Mouse (Mus musculus) spleen, postnatal 14 days (tissue): ENCODE measurements at regions not wholly inside any gene's neighbourhood (a gene's known extent, or its start where the extent isn't known, plus 50 kb on each side); places are given as distances from the start of the nearest gene placed in this dataset.
"Not testable (repeated sequence)": the region's sequence is repeated elsewhere in the genome, so short reads cannot be mapped to it uniquely, and the experiment has no call there.

Source experiments
- DNase-seq, 2 experiments: peaks; one replicate each; pipeline ENCODE4 v3.0.0; 2021 to 2022; ENCODE audit warnings: low spot score in 2 of 2

DNA sequence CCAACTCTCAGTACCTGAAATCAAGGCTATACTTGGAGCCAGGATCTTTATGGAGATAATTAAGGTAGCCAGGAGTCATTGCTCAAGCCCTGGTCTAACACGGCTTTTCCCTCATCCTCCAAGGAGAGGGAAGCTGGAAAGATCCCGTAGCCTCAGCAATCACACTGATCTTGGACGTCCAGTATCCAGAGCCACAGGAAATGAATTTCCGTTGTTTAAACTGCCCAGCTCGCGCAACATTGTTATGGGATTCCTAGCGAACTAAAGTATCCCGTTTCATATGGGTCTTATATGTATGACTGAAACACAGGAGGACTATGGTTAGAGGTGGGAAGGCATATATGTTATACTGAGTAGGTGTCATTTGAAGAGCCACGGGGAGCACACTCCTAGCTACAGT, 126.3 kb upstream of the Lnx1 start:
- no peak for DNase-seq

DNA sequence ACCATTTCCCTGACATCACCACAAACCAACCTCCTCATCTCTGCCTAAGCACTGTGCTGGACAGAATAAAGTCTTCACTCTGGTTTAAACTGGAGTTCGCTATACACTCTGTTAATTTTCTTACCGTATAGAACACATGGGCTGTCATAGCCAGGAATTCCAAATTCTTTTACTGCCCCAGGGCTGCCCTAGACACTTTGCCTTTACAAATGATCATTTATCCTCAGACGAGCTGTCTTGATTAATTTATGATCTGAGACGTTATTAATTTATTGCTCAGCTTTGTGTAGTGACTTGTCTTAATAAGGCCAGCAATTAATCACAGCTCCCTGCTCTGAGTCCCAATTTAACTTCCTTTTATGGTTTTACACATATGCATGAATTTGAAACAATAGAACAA, 125.2 kb upstream of the Lnx1 start:
- no peak for DNase-seq

DNA sequence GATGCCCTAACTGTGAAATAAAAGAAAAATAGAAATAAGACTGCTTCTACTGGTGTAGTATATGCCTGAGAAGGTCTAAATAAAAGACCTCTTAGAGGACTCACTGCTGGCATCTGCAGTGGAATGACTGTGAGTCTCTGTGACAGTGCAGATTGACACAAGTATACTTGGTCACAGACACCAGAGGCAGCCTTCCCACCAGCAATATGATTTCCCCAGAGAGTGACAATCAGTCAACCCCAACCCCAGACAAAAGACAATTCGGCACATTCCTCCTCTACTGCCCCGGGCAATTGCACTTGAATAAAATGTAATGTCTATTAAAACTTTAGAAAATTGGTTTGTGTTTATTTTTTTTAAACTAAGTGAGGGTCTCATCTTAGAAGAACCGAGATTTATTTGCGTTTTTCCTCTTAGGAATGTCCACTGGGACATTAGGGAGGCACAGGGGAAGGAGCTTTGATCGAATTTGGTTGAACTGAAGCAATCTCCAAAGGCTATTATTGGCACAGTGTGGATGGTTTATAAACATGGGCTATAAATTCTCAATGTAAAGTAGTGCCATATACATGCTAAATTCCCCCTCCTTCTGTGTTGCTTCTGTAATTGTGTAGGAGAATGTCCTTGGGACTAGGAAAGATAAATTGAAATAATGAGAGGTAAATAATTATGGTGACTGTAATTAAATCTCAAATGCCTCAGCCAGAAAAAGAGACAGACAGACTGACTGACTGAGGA, 123.0 kb upstream of the Lnx1 start:
- DNase-seq: no peak

DNA sequence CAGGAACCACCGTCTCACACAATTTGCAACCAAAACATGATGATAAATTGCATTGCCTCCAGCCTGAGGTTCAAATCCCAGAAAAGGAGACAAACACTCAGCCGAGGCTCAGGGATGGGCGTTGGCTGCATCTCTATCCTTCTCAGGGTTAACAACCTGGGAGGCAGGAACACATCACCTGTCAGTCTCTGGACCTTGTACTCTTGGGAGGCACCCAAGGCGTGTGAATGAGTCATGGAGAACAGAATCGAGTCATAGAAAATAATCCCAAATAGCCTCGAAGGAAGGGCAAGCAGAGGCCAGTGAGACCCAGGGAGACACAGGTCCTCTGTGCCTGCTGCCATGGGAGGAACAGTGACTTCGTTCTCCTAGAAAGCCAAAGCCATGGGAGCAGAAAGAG, 121.0 kb upstream of the Lnx1 start:
- no peak for DNase-seq

DNA sequence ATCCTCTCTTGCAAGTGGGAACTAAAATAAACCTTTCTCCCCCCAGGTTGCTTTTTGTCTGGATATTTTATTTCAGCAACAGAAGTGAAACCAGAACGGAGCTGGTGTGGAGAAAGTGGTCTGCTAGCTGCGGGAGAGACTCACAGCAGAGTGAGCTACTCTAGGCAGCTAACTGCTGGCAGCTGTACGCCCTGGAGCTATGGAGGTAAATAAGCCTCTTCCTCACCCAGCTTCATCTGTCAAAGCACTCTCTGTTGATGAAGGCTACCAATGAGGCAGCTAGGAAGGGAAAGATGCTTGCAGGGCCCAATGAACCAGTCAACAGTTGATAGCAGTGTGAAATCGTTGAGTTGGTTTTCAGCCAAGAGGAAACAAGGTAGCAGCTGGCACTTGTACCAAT, 119.3 kb upstream of the Lnx1 start:
- DNase-seq: no peak

DNA sequence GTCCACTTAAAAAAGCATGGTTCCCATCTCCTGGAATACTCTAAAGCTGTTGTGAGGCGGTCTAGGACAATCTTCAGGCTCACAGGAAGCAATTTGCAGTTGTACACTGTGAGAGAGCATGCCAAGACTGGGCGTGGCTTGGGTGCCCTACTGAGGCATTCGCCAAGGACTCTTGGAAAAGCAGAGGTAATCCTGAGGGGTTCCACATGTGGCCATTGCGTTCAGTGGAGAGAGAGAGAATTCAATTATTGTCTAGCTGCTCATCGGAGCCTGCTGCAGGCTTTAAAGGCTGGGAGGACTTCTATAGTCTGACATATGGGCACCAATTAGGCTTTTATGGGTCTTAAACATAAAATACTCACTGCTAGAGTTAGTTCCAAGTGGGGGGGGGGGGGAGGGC, 113.8 kb upstream of the Lnx1 start:
- DNase-seq: no peak

DNA sequence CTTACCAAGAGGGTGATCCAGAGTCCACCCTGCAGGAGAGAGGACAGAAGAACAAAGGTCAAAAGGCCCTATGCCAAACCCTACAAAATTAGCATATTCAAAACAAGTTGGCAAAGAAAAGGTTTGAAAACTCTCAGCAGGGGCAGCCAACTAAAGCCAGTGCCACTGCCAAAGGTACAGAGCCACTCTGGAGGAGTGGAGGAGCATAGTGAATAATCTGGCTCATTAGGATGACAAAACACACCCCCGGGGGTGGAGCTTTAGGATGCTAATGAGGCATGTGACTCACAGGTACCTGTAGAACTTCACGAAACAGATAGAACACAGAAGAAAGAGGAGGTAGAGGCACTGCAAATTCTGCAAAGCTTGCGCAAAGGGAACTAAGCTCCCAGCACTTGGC, 110.7 kb upstream of the Lnx1 start:
- no peak for DNase-seq

DNA sequence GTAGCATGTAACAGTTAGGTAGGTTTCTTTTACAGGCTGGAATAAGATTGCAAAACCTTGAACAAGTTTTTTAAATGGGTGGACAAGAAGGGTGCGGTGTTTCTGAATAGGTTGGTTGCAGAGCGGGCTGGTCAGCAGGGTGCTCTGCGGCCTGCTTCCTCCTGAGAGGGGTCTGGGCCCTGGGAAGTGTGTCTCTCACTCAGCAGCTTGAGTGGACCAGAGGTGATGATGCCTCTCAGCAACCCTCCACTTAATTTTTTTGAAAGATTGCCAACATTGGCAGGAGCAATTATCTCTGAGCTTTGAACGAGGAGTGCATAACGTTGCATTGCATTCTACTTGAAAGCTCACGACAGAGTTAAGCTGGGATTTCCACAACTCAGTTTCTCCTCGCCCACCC, 108.3 kb upstream of the Lnx1 start:
- DNase-seq: no peak

DNA sequence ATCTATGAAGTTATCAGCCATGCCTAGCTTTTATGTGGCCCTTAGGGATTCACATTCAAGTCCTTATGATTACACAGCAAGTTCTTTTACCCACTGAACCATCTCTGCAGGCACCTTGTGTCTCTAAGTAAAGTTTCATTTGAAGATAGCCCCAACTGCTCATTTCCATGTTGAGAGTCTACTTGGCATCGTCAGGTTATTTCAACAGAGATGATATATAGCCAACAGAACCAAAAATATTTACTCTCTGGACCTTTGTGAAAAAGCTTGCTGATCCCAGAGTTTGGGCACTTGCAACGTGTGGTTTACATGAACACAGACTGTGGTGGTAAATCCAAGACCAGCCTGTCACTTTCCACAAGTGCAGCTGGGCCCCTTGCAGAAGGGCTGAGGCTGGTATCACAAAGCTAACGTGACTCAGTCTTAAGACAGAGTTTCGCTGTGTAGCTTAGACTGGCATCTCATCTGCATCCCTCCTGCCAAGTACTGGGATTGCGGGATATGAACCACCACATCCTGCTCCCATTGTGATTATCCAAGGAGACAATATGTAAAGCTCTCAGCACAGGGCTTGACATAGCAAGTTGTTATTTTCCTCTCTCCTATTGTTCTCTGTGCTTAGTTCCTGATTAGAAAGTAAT, 105.0 kb upstream of the Lnx1 start:
- no peak for DNase-seq

DNA sequence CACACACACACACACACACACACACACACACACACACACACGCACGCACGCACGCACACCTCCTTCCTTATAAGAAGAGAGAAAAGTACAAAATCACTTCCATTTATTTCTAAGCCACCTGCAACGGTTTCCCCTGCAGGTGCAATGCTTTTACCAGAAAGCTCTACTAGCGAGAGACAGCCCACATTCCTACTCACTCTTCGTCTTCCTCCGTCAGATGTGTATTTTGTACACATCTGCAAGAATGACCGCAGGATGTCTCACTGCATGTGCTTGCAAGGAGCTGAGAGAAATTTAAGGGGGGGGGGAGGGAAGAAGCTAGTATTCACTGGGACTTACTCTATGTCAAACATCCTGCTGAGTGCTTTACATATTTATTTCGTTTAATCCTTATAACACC, 99.2 kb upstream of the Lnx1 start:
- no peak for DNase-seq

DNA sequence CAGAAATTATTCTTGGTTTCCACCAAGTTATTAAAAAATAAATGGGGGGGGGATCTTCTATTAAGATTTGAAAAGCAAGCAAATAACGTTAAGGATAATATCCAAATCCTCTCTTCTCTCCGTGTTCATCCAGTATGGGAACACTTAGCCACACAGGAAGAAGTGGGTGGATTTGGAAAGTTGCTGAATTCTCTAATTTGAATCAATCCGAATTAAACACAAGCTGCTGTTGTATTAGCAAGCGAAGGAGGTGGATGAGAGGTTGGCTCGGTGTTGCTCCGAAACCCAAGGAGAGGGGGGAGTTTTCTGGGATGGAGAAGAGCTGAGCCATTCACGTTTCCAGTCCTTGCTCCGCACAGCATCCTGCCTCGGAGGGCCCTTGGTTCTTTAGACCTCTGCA, 97.6 kb upstream of the Lnx1 start:
- no peak for DNase-seq

DNA sequence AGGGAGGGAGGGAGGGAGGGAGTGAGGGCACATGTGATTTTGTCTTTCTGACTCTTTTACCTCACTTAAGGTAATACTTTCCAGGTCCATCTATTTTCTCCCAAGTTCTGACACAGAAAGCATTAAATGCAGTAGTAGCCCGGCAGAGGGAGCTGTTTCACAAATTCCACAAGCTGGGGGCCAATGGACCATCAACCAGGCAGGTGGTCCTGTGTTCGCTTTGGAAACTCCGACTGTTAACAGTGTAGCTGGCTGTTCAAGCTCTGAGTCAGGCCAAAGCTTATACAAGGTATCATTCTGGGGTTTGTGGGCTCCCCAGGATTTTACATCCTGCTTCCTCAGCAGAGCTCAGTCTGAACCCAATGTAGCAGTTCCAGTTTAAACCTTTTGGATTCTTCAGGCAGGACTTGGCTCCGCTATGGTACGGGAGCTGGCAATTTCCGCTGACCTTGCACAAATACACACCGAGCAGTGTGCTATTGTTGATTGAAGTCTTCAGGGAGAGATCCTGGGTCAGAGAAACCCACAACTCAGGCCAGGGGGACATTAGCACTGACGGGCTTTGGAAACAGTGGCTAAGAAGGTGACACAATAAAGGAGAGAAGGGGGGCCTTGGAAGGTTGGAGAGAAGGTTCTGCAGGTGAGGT, 93.8 kb upstream of the Lnx1 start:
- DNase-seq: no peak

DNA sequence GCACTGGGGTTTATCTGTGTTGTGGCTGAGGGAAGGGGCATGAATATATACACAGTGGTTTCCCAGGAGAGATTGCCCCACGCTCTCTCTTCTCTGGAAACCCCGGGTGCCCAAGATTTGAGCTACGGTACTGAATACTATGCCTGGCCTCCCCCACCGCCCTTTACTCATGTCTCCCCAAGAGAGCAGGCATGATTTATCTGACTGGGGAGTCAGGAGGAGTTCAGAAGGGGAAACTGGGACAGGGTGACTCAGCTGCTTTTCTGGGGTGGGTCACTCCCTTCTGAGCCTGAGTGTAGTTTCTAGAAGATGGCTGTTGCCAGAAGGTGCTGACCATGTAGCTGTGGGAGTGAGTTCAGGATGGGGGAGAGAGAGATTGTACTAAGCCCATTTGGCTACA, 92.0 kb upstream of the Lnx1 start:
- no peak for DNase-seq

DNA sequence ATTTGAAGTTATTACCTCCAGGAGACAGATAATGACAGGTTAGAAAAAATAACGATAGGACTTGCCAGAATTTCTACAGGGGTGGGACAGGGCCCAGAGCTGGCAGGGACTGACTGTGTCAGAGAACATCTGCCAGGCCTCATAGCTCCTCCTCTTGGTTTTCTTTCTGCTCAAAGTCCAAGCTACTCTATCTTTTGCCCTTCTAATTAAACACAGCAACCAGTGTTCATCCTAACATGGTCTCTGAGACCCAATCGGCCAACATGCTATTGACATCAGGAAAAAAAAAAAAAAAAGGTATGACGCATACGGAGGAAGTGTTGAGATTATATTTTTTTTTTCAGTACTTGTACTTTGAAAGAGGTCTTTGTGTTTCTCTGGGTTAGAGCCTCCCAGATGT, 90.7 kb upstream of the Lnx1 start:
- no peak for DNase-seq

DNA sequence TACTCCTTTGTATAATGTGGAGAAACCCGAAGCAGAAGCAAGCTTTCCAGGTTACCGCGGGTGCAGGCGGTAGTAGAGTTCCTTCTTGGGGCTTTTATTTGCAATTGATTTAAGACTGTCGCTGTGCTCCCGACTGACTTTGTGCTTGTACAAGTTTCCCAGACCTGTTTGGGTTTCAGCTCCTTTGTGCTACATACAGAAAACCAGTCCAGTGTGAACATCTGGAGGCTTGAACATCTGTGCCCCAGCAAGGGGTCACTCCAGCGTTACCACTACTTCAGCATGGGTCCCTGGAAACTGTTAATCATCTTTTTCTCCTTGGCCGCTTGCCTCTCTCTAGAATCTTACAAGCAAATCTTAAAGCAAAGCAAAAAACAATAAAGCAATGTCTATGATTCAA, 90.2 kb upstream of the Lnx1 start:
- DNase-seq: no peak

DNA sequence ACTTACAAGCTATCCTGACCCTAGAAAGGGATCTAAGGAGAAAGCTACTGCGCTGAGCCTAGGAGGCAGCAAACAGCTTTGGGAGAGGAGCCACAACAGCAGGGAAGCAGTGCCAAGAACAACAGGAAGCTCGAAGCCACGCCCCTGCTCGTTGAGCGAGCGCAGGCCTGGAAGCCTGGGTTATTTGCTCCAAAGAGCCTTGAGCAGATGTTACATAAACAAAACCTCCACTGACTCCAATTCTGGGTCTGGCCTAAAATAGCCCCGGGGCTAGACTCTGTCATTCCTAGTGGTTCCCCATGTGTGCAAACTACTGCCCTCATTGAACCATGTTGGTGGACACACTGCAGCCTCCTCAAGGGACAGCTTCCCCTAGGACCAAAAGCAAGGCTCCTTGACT, 89.6 kb upstream of the Lnx1 start:
- peak in 1 of 2 experiments; percentile 2 for DNase-seq

DNA sequence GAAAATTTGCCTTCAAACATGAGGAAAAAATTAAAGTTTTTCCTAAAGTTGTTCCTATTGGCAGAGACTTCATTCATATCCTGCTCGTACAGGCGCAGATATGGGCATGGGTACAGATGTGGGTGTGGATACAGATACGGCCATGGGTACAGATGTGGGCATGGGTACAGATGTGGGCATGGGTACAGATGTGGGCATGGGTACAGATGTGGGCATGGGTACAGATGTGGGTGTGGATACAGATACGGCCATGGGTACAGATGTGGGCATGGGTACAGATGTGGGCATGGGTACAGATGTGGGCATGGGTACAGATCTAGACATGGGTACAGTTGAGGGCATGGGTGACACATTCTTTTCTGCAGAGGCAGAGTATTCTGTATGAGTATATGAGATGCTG, 87.8 kb upstream of the Lnx1 start:
- DNase-seq: not testable (repeated sequence)

DNA sequence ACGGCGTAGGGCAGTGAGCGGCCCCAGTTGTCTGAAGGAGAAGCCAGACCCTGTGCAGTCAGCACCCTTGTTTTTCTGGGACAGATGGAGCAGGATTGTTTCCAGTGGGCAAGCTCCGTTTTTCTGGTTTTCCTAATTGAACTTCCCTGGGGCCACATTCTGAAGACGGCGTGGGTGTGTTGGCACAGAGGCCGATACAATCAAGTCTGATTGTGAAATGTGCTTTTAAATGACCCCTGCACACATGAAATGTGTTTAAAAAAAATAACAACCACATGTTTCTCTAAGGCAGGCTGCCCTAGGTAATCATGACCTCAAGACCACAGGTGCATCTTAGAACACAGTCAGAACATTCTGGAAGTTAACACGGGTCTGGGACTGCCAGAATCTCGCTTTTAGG, 81.2 kb upstream of the Lnx1 start:
- no peak for DNase-seq

DNA sequence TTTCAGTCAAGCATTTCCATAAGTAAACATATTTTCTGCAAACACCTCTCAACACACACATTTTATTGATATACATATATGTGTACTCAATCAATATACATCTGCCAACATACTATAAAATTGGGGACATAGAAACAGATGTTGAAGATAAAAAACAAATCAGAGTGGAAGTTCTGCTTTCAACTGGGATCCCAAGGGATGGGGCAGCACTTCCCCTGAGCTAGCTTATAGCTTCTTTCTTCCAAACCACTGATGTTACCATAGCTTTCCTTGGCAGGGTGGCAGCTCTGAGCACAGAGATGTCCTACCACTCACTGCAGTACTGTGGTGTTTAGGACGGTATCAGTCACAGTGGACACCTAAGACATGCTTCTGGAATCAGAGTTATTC, 75.4 kb upstream of the Lnx1 start:
- DNase-seq: no peak

DNA sequence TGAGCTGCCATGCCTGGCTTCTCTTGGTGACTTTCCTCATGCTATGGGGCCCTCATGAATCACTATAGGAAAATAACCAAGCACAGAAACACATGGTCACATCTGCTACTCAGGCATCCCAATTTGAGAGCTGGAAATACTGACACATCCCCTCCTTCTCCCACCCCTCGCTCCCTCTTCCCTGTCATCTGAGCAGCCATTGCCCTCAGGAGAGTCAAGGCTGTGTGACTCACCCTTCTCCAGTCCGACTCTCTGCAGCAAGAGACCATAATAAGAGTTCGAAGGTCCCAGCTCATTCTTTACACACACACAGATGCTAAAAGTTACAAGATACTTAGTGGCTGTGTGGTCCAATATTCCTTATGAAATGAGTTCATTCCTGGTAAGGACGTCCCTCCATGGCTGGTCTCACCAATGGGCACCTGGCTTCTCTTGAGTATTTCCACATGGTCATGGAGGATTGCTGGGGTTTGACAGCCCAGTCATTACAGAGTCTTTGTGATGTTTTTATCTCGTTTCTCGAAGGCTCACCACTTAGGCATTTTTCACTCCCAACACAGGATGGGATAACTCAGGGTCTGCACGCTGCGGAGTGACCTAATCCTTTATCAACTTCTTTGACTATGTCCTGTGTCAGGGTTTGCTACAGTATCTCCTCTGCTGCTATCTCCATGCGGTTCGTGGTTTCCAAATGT, 74.8 kb upstream of the Lnx1 start:
- DNase-seq: no peak

DNA sequence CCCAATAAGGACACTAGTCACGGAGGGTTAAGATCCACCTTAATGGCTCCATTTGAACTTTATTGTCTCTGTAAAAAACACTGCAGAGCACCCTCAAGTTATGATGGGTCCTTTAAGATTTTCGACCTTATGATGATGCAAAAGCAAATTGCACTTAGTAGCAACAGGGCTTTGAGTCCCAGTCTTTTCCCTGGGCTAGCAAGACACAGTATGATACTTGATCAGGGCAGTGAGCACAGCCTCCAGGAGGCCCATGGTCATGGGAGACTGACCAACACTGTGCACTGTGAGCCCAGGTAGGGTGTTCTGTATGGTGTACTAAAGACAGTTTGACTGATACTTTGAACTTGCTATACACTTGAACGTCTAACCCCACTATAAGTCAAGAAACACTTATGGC, 73.4 kb upstream of the Lnx1 start:
- DNase-seq: no peak

DNA sequence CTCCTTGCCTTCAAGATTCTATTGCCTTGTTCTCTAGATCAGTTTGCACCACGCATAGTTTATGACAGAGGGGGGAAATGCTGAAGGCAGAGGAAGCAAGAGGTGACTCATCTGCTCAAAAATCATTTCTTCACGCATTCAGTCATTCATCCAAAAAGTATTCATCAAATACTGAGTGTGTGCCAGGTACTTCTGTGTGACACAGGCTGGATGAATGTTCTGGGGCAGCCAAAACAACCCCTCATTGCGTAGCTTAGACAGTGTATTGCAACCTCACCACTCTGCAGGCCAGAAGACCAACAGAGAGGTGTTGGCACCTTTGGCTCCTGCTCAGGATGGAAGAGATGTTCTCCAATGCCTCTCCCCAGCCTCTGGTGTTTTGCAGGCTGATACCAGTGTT, 72.9 kb upstream of the Lnx1 start:
- no peak for DNase-seq
